In the genomic region with DNA sequence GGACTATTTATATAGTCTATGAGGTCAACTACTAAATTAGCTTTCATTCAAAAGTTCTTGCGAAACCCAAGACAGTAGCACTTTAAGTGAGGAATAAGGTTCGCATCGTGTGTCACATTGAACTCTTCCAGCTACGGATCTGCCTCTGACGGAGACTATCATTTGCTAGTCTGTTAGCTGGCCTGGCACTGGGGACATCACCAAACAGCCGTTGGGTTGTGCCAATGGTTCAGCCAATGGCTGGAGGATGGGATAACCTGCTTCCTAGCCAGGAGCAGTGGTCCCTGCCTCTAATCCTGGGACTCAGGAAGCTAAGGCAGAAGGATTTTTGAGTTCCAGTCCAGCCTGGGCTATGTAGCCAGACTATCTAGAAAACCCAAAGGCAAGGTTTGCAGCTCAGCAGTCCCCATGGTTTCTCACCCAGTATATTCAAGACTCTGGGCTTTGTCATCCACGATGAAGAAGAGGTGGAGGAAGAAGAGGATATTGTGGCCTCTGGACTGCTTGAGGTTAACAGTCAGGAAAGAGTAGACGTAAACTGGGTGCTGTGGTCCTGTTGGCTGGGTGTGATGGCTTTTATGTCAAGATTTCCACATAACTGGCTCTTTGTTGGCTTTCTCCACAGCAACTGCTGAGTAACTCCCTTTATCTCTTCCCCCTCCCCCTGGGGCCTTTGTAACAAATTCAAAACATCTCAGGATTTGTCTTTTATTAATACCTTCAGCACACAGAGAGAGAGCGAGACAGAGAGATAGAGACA, we compare ENCODE assay signal across 29 mouse cellular contexts. TPM values are rescaled to one million over a fixed set of nuclear protein-coding genes. Genes with fewer than 3 reads are reported as not detected.
DNase-seq lines count a peak whose midpoint lies in the region; ATAC-seq and TF ChIP-seq lines count a peak whose summit lies in the region.
"Had no signal": no experiment of that assay in that cellular context is flagged by ENCODE, and none has a peak within 500 bp of the region (broad histone marks: within the 10 kb centered on the region; RNA-seq: fewer than 3 reads in every experiment).

No protein-coding gene starts in this region.

- no peak for TF ChIP-seq CTCF in midbrain, postnatal 0 days (IDR thresholded peaks at IDR 0.05)
- no peak for TF ChIP-seq CTCF in cerebellum, adult 2 months (IDR thresholded peaks at IDR 0.05; ENCODE audit: borderline replicate concordance, insufficient read depth, low read depth, low read length)

- no peak for ATAC-seq in midbrain, embryonic 11.5 days (ENCODE audit: low FRiP score)
- ATAC-seq in midbrain, postnatal 0 days (ENCODE audit: low FRiP score) = no peak
- peak; percentile 14 for ATAC-seq in megakaryocyte, adult 5-6 weeks (ENCODE audit: poor library complexity, severe bottlenecking)
- ATAC-seq: forebrain, embryonic 14.5 days; forebrain, postnatal 0 days; hindbrain, embryonic 16.5 days; intestine, embryonic 15.5 days; Patski had no signal

- no peaks in the 10 kb centered on the region for H3K9me3 ChIP-seq in midbrain, embryonic 11.5 days (ENCODE audit: control insufficient read depth, low read length)
- no peaks in the 10 kb centered on the region for H3K9me3 ChIP-seq in midbrain, postnatal 0 days (ENCODE audit: low read length)
- H3K9me3 ChIP-seq in limb, embryonic 10.5 days (replicated peaks) = no peaks in the 10 kb centered on the region
- H3K9me3 ChIP-seq in heart, embryonic 10.5 days = no peaks in the 10 kb centered on the region
- H3K9me3 ChIP-seq: forebrain, embryonic 10.5 days; hindbrain, embryonic 10.5 days; hindbrain, embryonic 13.5 days; intestine, embryonic 15.5 days had no signal

- no peak for TF ChIP-seq POLR2A in cerebellum, adult 2 months (IDR thresholded peaks at IDR 0.05; ENCODE audit: borderline replicate concordance, insufficient read depth, low read length)

- peak; percentile 75 for DNase-seq in midbrain, embryonic 11.5 days (ENCODE audit: low spot score, missing footprints)
- DNase-seq in midbrain, postnatal 0 days (ENCODE audit: low spot score) = no peak
- DNase-seq in adipocyte (ENCODE audit: low spot score) = peak; percentile 58
- DNase-seq in limb, embryonic 10.5 days (ENCODE audit: low spot score) = no peak
- DNase-seq in cerebellum, adult 2 months = no peak
- no peak for DNase-seq in heart, embryonic 10.5 days (ENCODE audit: low spot score)
- DNase-seq: adrenal gland, adult 2 months; adrenal gland, postnatal 14 days; cerebellum, adult 11 months; cerebellum, adult 8-10 months; cerebellum, postnatal 10 days; cerebellum, postnatal 36 days; forebrain, postnatal 0 days; gastrocnemius, postnatal 14 days; heart, adult 2 months; heart, postnatal 36 days; kidney, adult 18-20 months had no signal

- no peak overlapping the region for H3K4me2 ChIP-seq in midbrain, embryonic 11.5 days
- H3K4me2 ChIP-seq in midbrain, postnatal 0 days (ENCODE audit: low read depth, low read length, poor library complexity, severe bottlenecking) = no peak overlapping the region
- H3K4me2 ChIP-seq: heart, embryonic 11.5 days; hindbrain, embryonic 13.5 days; intestine, embryonic 15.5 days had no signal

- H3K9ac ChIP-seq in midbrain, embryonic 11.5 days (ENCODE audit: low read length) = no peak overlapping the region
- no peak overlapping the region for H3K9ac ChIP-seq in midbrain, postnatal 0 days (replicated peaks; ENCODE audit: low read length, poor library complexity, severe bottlenecking)
- H3K9ac ChIP-seq: forebrain, postnatal 0 days; hindbrain, embryonic 13.5 days; intestine, embryonic 15.5 days had no signal

- no peak overlapping the region for H3K4me3 ChIP-seq in midbrain, embryonic 11.5 days (ENCODE audit: low read depth, low read length)
- H3K4me3 ChIP-seq in midbrain, postnatal 0 days (ENCODE audit: low read depth, low read length) = no peak overlapping the region
- no peak overlapping the region for H3K4me3 ChIP-seq in limb, embryonic 10.5 days
- no peak overlapping the region for H3K4me3 ChIP-seq in cerebellum, adult 2 months (replicated peaks; ENCODE audit: insufficient read depth, low read depth, low read length)
- no peak overlapping the region for H3K4me3 ChIP-seq in heart, embryonic 10.5 days
- H3K4me3 ChIP-seq: forebrain, embryonic 10.5 days; heart, adult 2 months; hindbrain, embryonic 10.5 days; hindbrain, embryonic 13.5 days; intestine, embryonic 15.5 days had no signal

- no peaks in the 10 kb centered on the region for H3K4me1 ChIP-seq in midbrain, embryonic 11.5 days (ENCODE audit: control insufficient read depth, insufficient read depth, low read length)
- no peaks in the 10 kb centered on the region for H3K4me1 ChIP-seq in midbrain, postnatal 0 days (ENCODE audit: insufficient read depth, low read length)
- H3K4me1 ChIP-seq in limb, embryonic 10.5 days = peaks cover 10% of the 10 kb centered on the region
- H3K4me1 ChIP-seq in cerebellum, adult 2 months (ENCODE audit: control insufficient read depth, insufficient read depth, low read length) = no peaks in the 10 kb centered on the region
- H3K4me1 ChIP-seq in heart, embryonic 10.5 days = peaks cover 9% of the 10 kb centered on the region; the same call in 1 of the 2 replicates
- H3K4me1 ChIP-seq: intestine, embryonic 15.5 days had no signal

- 81% methylated on average over 9 of the region's 9 CpGs for WGBS in midbrain, embryonic 11.5 days
- WGBS in midbrain, postnatal 0 days = 83% methylated on average over 9 of the region's 9 CpGs
- WGBS in limb, embryonic 10.5 days = 91% methylated on average over 9 of the region's 9 CpGs
- 86% methylated on average over 9 of the region's 9 CpGs for WGBS in cerebellum, adult 2 months
- WGBS in heart, embryonic 10.5 days = 87% methylated on average over 9 of the region's 9 CpGs

- H3K27ac ChIP-seq in midbrain, embryonic 11.5 days (ENCODE audit: low read depth, low read length) = no peak overlapping the region
- no peak overlapping the region for H3K27ac ChIP-seq in midbrain, postnatal 0 days (ENCODE audit: low read depth, low read length)
- no peak overlapping the region for H3K27ac ChIP-seq in limb, embryonic 10.5 days
- no peak overlapping the region for H3K27ac ChIP-seq in cerebellum, adult 2 months (ENCODE audit: insufficient read depth, low read length)
- no peak overlapping the region for H3K27ac ChIP-seq in heart, embryonic 10.5 days
- H3K27ac ChIP-seq: forebrain, embryonic 10.5 days; heart, adult 2 months; hindbrain, embryonic 10.5 days; hindbrain, embryonic 13.5 days; intestine, embryonic 15.5 days had no signal

- H3K36me3 ChIP-seq in midbrain, embryonic 11.5 days (ENCODE audit: control insufficient read depth, insufficient read depth, low read length) = no peaks in the 10 kb centered on the region
- no peaks in the 10 kb centered on the region for H3K36me3 ChIP-seq in midbrain, postnatal 0 days (ENCODE audit: insufficient read depth, low read length)
- no peaks in the 10 kb centered on the region for H3K36me3 ChIP-seq in limb, embryonic 10.5 days
- no peaks in the 10 kb centered on the region for H3K36me3 ChIP-seq in heart, embryonic 10.5 days
- H3K36me3 ChIP-seq: forebrain, embryonic 10.5 days; hindbrain, embryonic 10.5 days; hindbrain, embryonic 13.5 days; intestine, embryonic 15.5 days had no signal

- no peaks in the 10 kb centered on the region for H3K27me3 ChIP-seq in midbrain, embryonic 11.5 days (ENCODE audit: control insufficient read depth, insufficient read depth, low read length)
- H3K27me3 ChIP-seq in midbrain, postnatal 0 days (ENCODE audit: insufficient read depth, low read length) = no peaks in the 10 kb centered on the region
- no peaks in the 10 kb centered on the region for H3K27me3 ChIP-seq in limb, embryonic 10.5 days (ENCODE audit: low read depth, poor library complexity, severe bottlenecking)
- no peaks in the 10 kb centered on the region for H3K27me3 ChIP-seq in cerebellum, adult 2 months (ENCODE audit: control insufficient read depth, insufficient read depth, low read length)
- H3K27me3 ChIP-seq in heart, embryonic 10.5 days (ENCODE audit: insufficient read depth, poor library complexity, severe bottlenecking) = no peaks in the 10 kb centered on the region
- H3K27me3 ChIP-seq: hindbrain, embryonic 13.5 days; intestine, embryonic 15.5 days; Patski had no signal

RNA-seq across cellular contexts. Expression of a gene that starts 2.5 kb away (rescaled TPM):
- polyA plus RNA-seq in midbrain, embryonic 11.5 days (2014; fragmentation: Nextera tagmentation; extraction: Ambion mirVana) = not detected in 2 replicates
- 1.4 and 1.8 TPM in 2 replicates for total RNA-seq in midbrain, postnatal 0 days (2014; rRNA removed)
- polyA plus RNA-seq in midbrain, postnatal 0 days (2015; fragmentation: Nextera tagmentation; extraction: Ambion mirVana) = 1.8 and 2.5 TPM in 2 replicates
- total RNA-seq in megakaryocyte, adult 5-6 weeks (2015) = not detected in 2 replicates
- not detected in 2 replicates for total RNA-seq in megakaryocyte, adult 5-6 weeks (2017)
- polyA plus RNA-seq in limb, embryonic 10.5 days (2016; fragmentation: Nextera tagmentation; extraction: Ambion mirVana) = not detected in 2 replicates
- 7.3 and 9.9 TPM in 2 replicates for polyA plus RNA-seq in cerebellum, adult 2 months (2012; rRNA removed)
- not detected in 2 replicates for polyA plus RNA-seq in heart, embryonic 10.5 days (2016; fragmentation: Nextera tagmentation; extraction: Ambion mirVana)
- total RNA-seq: adrenal gland, adult 2 months; adrenal gland, postnatal 14 days; adrenal gland, postnatal 4 days; gastrocnemius, postnatal 14 days; heart, adult 2 months; heart, postnatal 36 days had no signal
- polyA plus RNA-seq: adrenal gland, adult 2 months; embryonic facial prominence, embryonic 11.5 days; forebrain, embryonic 10.5 days; heart, embryonic 11.5 days; heart, embryonic 14.5 days had no signal

RNA-seq across cellular contexts. Expression of a gene that starts 8.4 kb away (rescaled TPM):
- 35.8 and 38.1 TPM in 2 replicates for polyA plus RNA-seq in midbrain, embryonic 11.5 days (2014; fragmentation: Nextera tagmentation; extraction: Ambion mirVana)
- total RNA-seq in midbrain, postnatal 0 days (2014; rRNA removed) = 82.7 and 97.4 TPM in 2 replicates
- polyA plus RNA-seq in midbrain, postnatal 0 days (2015; fragmentation: Nextera tagmentation; extraction: Ambion mirVana) = 74.0 and 78.5 TPM in 2 replicates
- 91.1 and 104 TPM in 2 replicates for total RNA-seq in megakaryocyte, adult 5-6 weeks (2015)
- 39.0 and 45.6 TPM in 2 replicates for total RNA-seq in megakaryocyte, adult 5-6 weeks (2017)
- polyA plus RNA-seq in limb, embryonic 10.5 days (2016; fragmentation: Nextera tagmentation; extraction: Ambion mirVana) = 35.8 and 45.5 TPM in 2 replicates
- polyA plus RNA-seq in cerebellum, adult 2 months (2012; rRNA removed) = 882 and 1,083 TPM in 2 replicates
- 31.5 and 36.8 TPM in 2 replicates for polyA plus RNA-seq in heart, embryonic 10.5 days (2016; fragmentation: Nextera tagmentation; extraction: Ambion mirVana)

Comparison
In these comparisons a context has a peak if more than half of its experiments do, and no peak if none do; other contexts are left out.
1. DNase-seq: peak in midbrain, embryonic 11.5 days (single experiment) and adipocyte (single experiment); none in midbrain, postnatal 0 days (single experiment), limb, embryonic 10.5 days (single experiment), cerebellum, adult 2 months (0 of 2) and heart, embryonic 10.5 days (single experiment).
2. RNA of a gene that starts 8.4 kb away (polyA plus RNA-seq): 882 to 1,083 TPM in cerebellum, adult 2 months; 74.0 to 78.5 TPM in midbrain, postnatal 0 days, 35.8 to 45.5 TPM in limb, embryonic 10.5 days, 35.8 to 38.1 TPM in midbrain, embryonic 11.5 days and 31.5 to 36.8 TPM in heart, embryonic 10.5 days; every median in the first group is over 10 times any median in the second.